Mouse (Mus musculus): ENCODE results near the gene Gm973.

DNA sequence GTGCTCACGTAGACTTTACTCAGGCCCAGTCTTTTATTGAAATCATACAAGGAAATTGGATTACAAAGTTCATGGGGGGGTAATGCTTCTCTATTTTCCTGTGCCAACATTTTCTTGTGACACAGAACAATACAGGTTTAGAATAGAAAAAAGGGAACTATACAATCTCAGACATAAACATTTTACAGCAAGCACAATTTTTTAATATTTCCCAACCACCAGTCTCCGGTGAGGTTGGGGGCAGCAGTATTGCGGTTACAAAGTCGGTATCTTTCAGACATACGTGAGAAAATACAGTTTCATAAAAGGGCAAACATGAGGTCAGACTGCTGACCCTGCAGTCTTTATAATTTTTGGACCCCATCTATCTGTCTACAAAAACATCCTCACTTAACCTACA lies 20.1 kb upstream of the Gm973 start:
- no peak for TF ChIP-seq ZNF384 (IDR thresholded peaks at IDR 0.05; ENCODE audit: low read depth, low read length)
- no peak for TF ChIP-seq CTCF (conservative IDR thresholded peaks at IDR 0.05 in 1 of 2, IDR thresholded peaks at IDR 0.05 in 1 of 2; ENCODE audit: low read depth in 2 of 2, low read length in 2 of 2)
- TF ChIP-seq POLR2A (IDR thresholded peaks at IDR 0.05; ENCODE audit: low read depth, low read length) = no peak
- no peak for TF ChIP-seq IRF4 (IDR thresholded peaks at IDR 0.05; ENCODE audit: low read depth, low read length)
- no peak for TF ChIP-seq EP300 (IDR thresholded peaks at IDR 0.05; ENCODE audit: low read length)
- TF ChIP-seq USF1 (IDR thresholded peaks at IDR 0.05; ENCODE audit: low read depth, low read length) = no peak

Data from CH12.LX (cell line).